Mouse (Mus musculus) limb, embryonic 12.5 days (tissue): ENCODE data around the gene Prap1. TPM values are rescaled to one million over a fixed set of nuclear protein-coding genes. Genes with fewer than 3 reads are reported as not detected.

ENCODE experiments used
- ATAC-seq: fragments of 200-750 bp; cut with Nextera tagmentation; 2 replicates; pipeline ENCODE4 v1.8.0; 2017; ENCODE audit warnings: low read depth, moderate TSS enrichment; ENCODE audit not compliant: insufficient number of reproducible peaks, insufficient read depth, low FRiP score, low TSS enrichment
- H3K27ac ChIP-seq: fragments of 300-500 bp; sonication (generic); 2 replicates; pipeline ENCODE4 v1.5.1; 2016; ENCODE audit warnings: mild to moderate bottlenecking, moderate library complexity
- H3K27me3 ChIP-seq: fragments of 300-500 bp; sonication (generic); 2 replicates; pipeline ENCODE4 v1.6.1; 2016; ENCODE audit warnings: mild to moderate bottlenecking, moderate library complexity
- H3K36me3 ChIP-seq: fragments of 300-500 bp; sonication (generic); 2 replicates; pipeline ENCODE4 v1.6.1; 2016; ENCODE audit warnings: mild to moderate bottlenecking, moderate library complexity
- H3K4me1 ChIP-seq: fragments of 300-500 bp; sonication (generic); replicated peaks from 2 replicates; pipeline ENCODE4 v1.6.1; 2016
- H3K4me2 ChIP-seq: fragments of 300-500 bp; sonication (generic); 2 replicates; pipeline ENCODE4 v1.6.1; 2016; ENCODE audit warnings: mild to moderate bottlenecking, moderate library complexity
- H3K4me3 ChIP-seq: fragments of 300-500 bp; sonication (generic); replicated peaks from 2 replicates; pipeline ENCODE4 v1.5.1; 2016; ENCODE audit warnings: mild to moderate bottlenecking
- H3K9ac ChIP-seq: fragments of 300-500 bp; sonication (generic); replicated peaks from 2 replicates; pipeline ENCODE4 v1.6.1; 2016; ENCODE audit warnings: mild to moderate bottlenecking, moderate library complexity
- H3K9me3 ChIP-seq: fragments of 300-500 bp; sonication (generic); 2 replicates; pipeline ENCODE4 v1.6.1; 2016; ENCODE audit warnings: mild to moderate bottlenecking, moderate library complexity
- WGBS: fragments of 180-500 bp; shearing (Covaris S2); methylation state at CpG from one replicate; pipeline ENCODE4 v1.1.7; 2016; 5-methylcytosine and 5-hydroxymethylcytosine counted together
- polyA plus RNA-seq: library from polyadenylated mRNA; unstranded; fragments of >200 nt; fragmentation: Nextera tagmentation; extraction: Ambion mirVana; gene quantifications from 2 replicates; pipeline ENCODE4 v1.2.1, GENCODE M21; 2016

Gene Prap1
- not detected in 2 replicates for polyA plus RNA-seq

DNA sequence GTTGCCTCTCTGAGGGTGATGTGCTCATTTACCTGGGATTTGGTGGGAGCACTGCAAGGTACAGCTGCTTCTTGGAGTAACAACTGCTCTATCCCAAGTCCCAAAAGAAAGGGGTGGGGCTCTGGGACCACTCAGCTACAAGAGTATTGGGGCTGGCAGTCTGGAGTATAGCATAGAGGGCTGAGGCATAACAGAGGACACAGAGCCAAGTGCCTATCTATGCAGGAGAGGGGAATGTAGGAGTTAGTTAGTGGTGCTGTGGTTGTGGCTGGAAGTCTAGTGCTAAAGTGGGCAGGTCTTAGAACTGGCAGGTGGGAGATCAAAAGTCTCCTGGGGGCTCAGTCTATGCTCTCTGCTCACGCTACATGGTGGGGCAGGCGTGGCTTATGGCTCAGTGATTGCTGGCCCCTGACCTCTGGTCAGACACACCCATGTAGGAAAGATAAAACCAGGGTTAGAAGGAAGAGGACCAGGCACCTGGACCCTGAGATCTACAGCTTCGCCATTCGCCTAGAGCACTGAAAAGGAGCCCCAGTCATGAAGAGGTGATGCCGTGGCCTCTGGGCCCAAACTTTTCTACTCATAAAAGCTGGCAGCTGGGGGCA is at the start of gene Prap1:
Gene Prap1, plus strand, starts transcription at position 472 of the 605 bp plus-strand sequence.
- no peak within 1 kb of the TSS for H3K9ac ChIP-seq
- 67% methylated on average over 5 of the region's 5 CpGs for WGBS
- H3K4me2 ChIP-seq, result no peak within 1 kb of the TSS
- H3K9me3 ChIP-seq, result no peaks in the 10 kb centered on the region
- no peak within 1 kb of the TSS for H3K4me3 ChIP-seq
- peaks cover 3% of the 10 kb centered on the region; the same call in 1 of the 2 replicates for H3K27me3 ChIP-seq
- no peaks in the 10 kb centered on the region for H3K36me3 ChIP-seq
- no peak within 1 kb of the TSS for H3K27ac ChIP-seq
- ATAC-seq, result no peak
- 0 out of 2 replicates have a peak, but pooled peaks cover 3% of the 10 kb centered on the region for H3K4me1 ChIP-seq

GRCm38 (mm10) chr7:140045546-140045945 is 47.6 kb upstream of the Prap1 start:
- ATAC-seq, result no peak
- WGBS, result 79% methylated on average over 4 of the region's 4 CpGs
- no peak overlapping the region for H3K4me2 ChIP-seq

GRCm38 (mm10) chr7:140047811-140048311 is 45.3 kb upstream of the Prap1 start:
- peaks cover 14% of the 10 kb centered on the region; the same call in 1 of the 2 replicates for H3K4me1 ChIP-seq
- H3K36me3 ChIP-seq, result no peaks in the 10 kb centered on the region
- H3K4me2 ChIP-seq, result peak overlapping the region; percentile 59
- H3K9ac ChIP-seq, result peak overlapping the region; percentile 40; the same call in 1 of the 2 replicates
- H3K9me3 ChIP-seq, result no peaks in the 10 kb centered on the region
- H3K27ac ChIP-seq, result no peak overlapping the region
- peaks cover 88% of the 10 kb centered on the region for H3K27me3 ChIP-seq
- WGBS, result under 1% methylated on average over 33 of the region's 33 CpGs
- peak overlapping the region; percentile 34 for H3K4me3 ChIP-seq
- ATAC-seq, result peak; percentile 34; the same call in 1 of the 2 replicates

More at GRCm38 (mm10) chr7:140045546-140045945, 47.6 kb upstream of the Prap1 start:
- peaks cover 14% of the 10 kb centered on the region; the same call in 1 of the 2 replicates for H3K4me1 ChIP-seq
- no peak overlapping the region for H3K27ac ChIP-seq
- peaks cover 7% of the 10 kb centered on the region for H3K36me3 ChIP-seq
- H3K4me3 ChIP-seq, result no peak overlapping the region
- H3K9ac ChIP-seq, result no peak overlapping the region
- H3K9me3 ChIP-seq, result no peaks in the 10 kb centered on the region
- peaks cover 65% of the 10 kb centered on the region for H3K27me3 ChIP-seq

GRCm38 (mm10) chr7:140048361-140049114 is 44.7 kb upstream of the Prap1 start, which contains the start of gene Msx3:
Gene Msx3 (minus strand): TSS chr7:140049089.
- peak; percentile 24 for ATAC-seq
- WGBS, result 1% methylated on average over 56 of the region's 56 CpGs
- no peaks in the 10 kb centered on the region for H3K9me3 ChIP-seq
- peaks cover 92% of the 10 kb centered on the region for H3K27me3 ChIP-seq
- H3K4me3 ChIP-seq, result peak within 1 kb of the TSS; percentile 34
- H3K9ac ChIP-seq, result peak within 1 kb of the TSS; percentile 40
- H3K4me2 ChIP-seq, result peak within 1 kb of the TSS; percentile 59
- H3K4me1 ChIP-seq, result peaks cover 14% of the 10 kb centered on the region; the same call in 1 of the 2 replicates
- H3K36me3 ChIP-seq, result no peaks in the 10 kb centered on the region
- no peak within 1 kb of the TSS for H3K27ac ChIP-seq

GRCm38 (mm10) chr7:140049115-140049689 is 44.0 kb upstream of the Prap1 start:
- H3K9me3 ChIP-seq, result no peaks in the 10 kb centered on the region
- H3K27ac ChIP-seq, result no peak overlapping the region
- H3K4me2 ChIP-seq, result peak overlapping the region; percentile 59
- no peaks in the 10 kb centered on the region for H3K36me3 ChIP-seq
- peak; percentile 54; the same call in 1 of the 2 replicates for ATAC-seq
- H3K27me3 ChIP-seq, result peaks cover 89% of the 10 kb centered on the region
- peak overlapping the region; percentile 14; the same call in 1 of the 2 replicates for H3K9ac ChIP-seq
- peaks cover 14% of the 10 kb centered on the region; the same call in 1 of the 2 replicates for H3K4me1 ChIP-seq
- WGBS, result under 1% methylated on average over 34 of the region's 34 CpGs
- peak overlapping the region; percentile 34 for H3K4me3 ChIP-seq

DNA sequence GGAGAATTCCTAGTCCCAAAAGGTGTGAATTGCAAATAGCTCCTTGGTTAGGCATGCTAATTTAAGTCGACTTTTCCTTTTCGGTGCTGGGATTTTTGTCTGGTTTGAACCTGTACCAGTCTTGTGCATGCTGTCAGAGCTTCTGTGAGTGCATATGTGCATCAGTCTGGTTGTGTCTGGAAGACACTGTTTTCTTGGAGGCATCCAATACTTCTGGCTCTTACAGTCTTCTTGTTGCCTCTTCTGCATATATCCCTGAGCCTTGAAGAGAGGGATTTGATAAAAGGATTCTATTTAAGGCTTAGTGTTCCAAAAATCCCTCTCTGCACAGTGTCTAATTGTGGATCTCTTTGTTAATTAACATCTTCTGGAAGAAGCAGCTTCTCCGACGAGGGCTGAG is 39.1 kb upstream of the Prap1 start:
- H3K4me2 ChIP-seq, result no peak overlapping the region

DNA sequence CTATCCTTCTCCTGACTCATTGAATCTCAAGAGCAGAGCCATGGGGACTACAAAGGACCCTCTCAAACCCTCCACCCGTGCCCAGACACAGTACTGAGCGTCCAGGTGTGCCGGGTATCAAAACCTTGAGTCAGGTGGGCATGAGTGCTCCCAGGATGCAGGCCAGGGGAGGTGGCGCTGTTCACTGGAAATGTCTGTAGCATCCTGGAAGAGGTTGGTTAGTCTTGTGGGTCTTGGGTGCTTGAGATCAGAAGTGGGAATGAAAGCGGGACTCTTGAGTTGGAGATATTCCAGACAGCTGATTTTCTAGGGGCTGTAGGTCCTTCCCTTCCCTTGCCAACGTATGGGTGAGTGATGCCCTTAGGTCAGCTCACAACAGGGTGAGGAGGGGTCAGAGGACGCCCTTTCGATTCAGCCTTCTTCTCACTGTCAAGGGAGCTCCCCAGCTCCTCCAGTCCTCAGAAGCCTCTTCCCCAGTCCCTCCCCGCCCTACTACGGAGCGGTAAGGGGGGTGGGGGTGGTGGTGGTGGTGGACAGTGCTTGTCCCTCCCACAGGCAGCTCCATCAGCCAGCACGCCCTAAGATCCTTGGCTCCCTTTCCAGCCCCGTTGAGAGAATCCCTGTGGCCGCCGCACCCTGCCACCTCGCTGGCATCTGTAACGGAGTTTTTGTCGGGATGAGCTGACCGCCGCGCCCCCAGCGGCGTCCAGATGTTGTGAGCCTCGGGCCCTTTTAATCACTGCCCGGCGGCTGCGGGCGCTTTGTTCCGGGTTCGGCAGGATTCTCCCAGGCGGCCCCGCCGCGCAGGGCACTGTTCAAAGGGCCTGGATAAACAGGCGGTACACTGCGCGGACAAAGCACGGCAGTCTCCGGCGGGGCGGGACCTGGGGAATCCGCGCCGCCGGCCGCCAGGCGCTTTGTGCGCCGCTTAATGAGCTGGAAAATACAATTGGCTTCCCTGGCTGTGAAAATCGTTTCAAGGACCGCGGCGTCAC is 35.5 kb upstream of the Prap1 start:
- peak overlapping the region; percentile 49 for H3K4me3 ChIP-seq
- WGBS, result 3% methylated on average over 53 of the region's 53 CpGs
- H3K9me3 ChIP-seq, result no peaks in the 10 kb centered on the region
- no peaks in the 10 kb centered on the region for H3K36me3 ChIP-seq
- no peak overlapping the region for H3K27ac ChIP-seq
- 0 out of 2 replicates have a peak, but pooled peaks have one; percentile 54 for ATAC-seq
- peak overlapping the region; percentile 69 for H3K9ac ChIP-seq
- H3K4me1 ChIP-seq, result peaks cover 29% of the 10 kb centered on the region
- H3K27me3 ChIP-seq, result peaks cover 87% of the 10 kb centered on the region
- H3K4me2 ChIP-seq, result peak overlapping the region; percentile 90

More for the DNA sequence above, 39.1 kb upstream of the Prap1 start:
- ATAC-seq, result no peak
- WGBS, result 75% methylated on average over 4 of the region's 4 CpGs
- Histone ChIP-seq H3K36me3 (no peaks in the 10 kb centered on the region), H3K9me3 (no peaks in the 10 kb centered on the region), H3K9ac (no peak overlapping the region), H3K4me1 (peaks cover 17% of the 10 kb centered on the region), H3K27ac (no peak overlapping the region), H3K27me3 (peaks cover 86% of the 10 kb centered on the region), H3K4me3 (no peak overlapping the region)

DNA sequence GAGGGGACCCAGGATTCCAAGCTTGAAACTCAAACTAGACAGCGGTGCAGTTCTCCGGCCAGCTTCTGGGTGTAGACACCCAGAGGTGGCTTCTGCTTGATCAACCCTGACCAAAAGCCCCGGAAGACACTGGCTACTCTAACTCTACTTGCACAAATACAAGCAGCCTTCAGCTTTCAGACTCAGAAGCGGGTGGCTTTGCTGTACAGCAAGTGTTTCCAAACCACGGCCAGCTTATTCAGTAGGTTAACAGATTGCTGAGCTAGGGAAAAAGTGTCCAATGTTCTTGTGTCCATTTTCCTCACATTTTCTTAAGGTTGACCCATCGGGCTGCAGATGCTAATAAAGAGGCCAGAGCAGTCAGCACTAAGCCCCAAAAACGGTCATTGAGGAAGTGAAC is 34.7 kb upstream of the Prap1 start:
- no peak for ATAC-seq
- no peaks in the 10 kb centered on the region for H3K36me3 ChIP-seq
- 18% methylated on average over 7 of the region's 7 CpGs for WGBS
- H3K9ac ChIP-seq, result peak overlapping the region; percentile 69
- H3K27ac ChIP-seq, result no peak overlapping the region
- H3K4me1 ChIP-seq, result peaks cover 29% of the 10 kb centered on the region
- peaks cover 90% of the 10 kb centered on the region for H3K27me3 ChIP-seq
- H3K4me3 ChIP-seq, result peak overlapping the region; percentile 49
- H3K4me2 ChIP-seq, result peak overlapping the region; percentile 90
- no peaks in the 10 kb centered on the region for H3K9me3 ChIP-seq

DNA sequence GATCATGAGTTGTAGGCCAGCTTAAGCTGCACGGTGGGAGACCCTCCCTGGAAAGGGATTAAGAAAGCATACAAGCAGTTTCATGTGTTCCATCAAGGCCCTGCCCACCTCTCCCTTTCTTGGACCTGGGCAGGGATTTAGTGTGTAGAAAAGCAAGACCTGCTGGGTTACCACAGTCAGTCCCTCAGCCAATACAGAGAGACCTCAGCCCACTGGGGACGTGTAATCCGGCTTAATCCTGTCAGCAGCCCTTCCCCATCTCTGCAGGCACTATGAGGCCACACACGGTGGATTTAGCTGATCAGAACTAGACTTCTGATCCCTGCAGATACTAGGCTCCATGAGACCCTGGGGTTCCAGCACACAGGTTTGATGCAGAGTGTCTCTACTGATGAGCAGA is 33.6 kb upstream of the Prap1 start:
- 42% methylated on average over 4 of the region's 4 CpGs for WGBS
- H3K4me1 ChIP-seq, result peaks cover 29% of the 10 kb centered on the region
- H3K9ac ChIP-seq, result no peak overlapping the region
- no peak for ATAC-seq
- H3K36me3 ChIP-seq, result no peaks in the 10 kb centered on the region
- peaks cover 100% of the 10 kb centered on the region for H3K27me3 ChIP-seq
- no peaks in the 10 kb centered on the region for H3K9me3 ChIP-seq
- H3K27ac ChIP-seq, result no peak overlapping the region
- no peak overlapping the region for H3K4me2 ChIP-seq
- H3K4me3 ChIP-seq, result no peak overlapping the region
